Mouse (Mus musculus): ENCODE measurements at regions not wholly inside any gene's neighbourhood (a gene's known extent, or its start where the extent isn't known, plus 50 kb on each side); places are given as distances from the start of the nearest gene placed in this dataset.

GRCm38 (mm10) chr2:19714025-19714424, 56.5 kb downstream of the Otud1 start:
- ATAC-seq (replicated peaks; ENCODE audit: low FRiP score, low TSS enrichment, low read depth) = no peak
- Histone ChIP-seq H3K4me1 (replicated peaks; ENCODE audit: control insufficient read depth, insufficient read depth, low read length) (peaks cover 3% of the 10 kb centered on the region; the same call in 1 of the 2 replicates), H3K27ac (ENCODE audit: low read depth) (no peak overlapping the region), H3K4me3 (ENCODE audit: low read depth, low read length) (no peak overlapping the region), H3K36me3 (ENCODE audit: control insufficient read depth, insufficient read depth, low read length) (no peaks in the 10 kb centered on the region), H3K9ac (ENCODE audit: low read length) (no peak overlapping the region), H3K9me3 (ENCODE audit: control insufficient read depth, low read length) (no peaks in the 10 kb centered on the region), H3K27me3 (replicated peaks; ENCODE audit: control insufficient read depth, insufficient read depth, low read length) (no peaks in the 10 kb centered on the region), H3K4me2 (ENCODE audit: low read length) (no peak overlapping the region)
- WGBS = 83% methylated on average over 3 of the region's 3 CpGs
- DNase-seq (ENCODE audit: low spot score) = no peak

- no peak overlapping the region for H3K9ac ChIP-seq (ENCODE audit: low read length)
- H3K4me3 ChIP-seq (ENCODE audit: low read depth, low read length) = peak overlapping the region; percentile 2; the same call in 1 of the 2 replicates
- no peak overlapping the region for H3K27ac ChIP-seq (ENCODE audit: low read depth)
- H3K27me3 ChIP-seq (replicated peaks; ENCODE audit: control insufficient read depth, insufficient read depth, low read length) = no peaks in the 10 kb centered on the region
- DNase-seq (ENCODE audit: low spot score) = peak; percentile 70
- peak; percentile 82; the same call in 1 of the 2 replicates for ATAC-seq (replicated peaks; ENCODE audit: low FRiP score, low TSS enrichment, low read depth)
- no peaks in the 10 kb centered on the region for H3K36me3 ChIP-seq (ENCODE audit: control insufficient read depth, insufficient read depth, low read length)
- peak overlapping the region; percentile 40 for H3K4me2 ChIP-seq (ENCODE audit: low read length)
- peaks cover 3% of the 10 kb centered on the region; the same call in 1 of the 2 replicates for H3K4me1 ChIP-seq (replicated peaks; ENCODE audit: control insufficient read depth, insufficient read depth, low read length)
- WGBS = 11% methylated on average over 11 of the region's 11 CpGs
- H3K9me3 ChIP-seq (ENCODE audit: control insufficient read depth, low read length) = no peaks in the 10 kb centered on the region
Observed at GRCm38 (mm10) chr2:19715564-19716238, 58.1 kb downstream of the Otud1 start.

- DNase-seq (ENCODE audit: low spot score) = no peak
- H3K36me3 ChIP-seq (ENCODE audit: control insufficient read depth, insufficient read depth, low read length) = no peaks in the 10 kb centered on the region
- WGBS = 90% methylated on average over 5 of the region's 5 CpGs
- no peak for ATAC-seq (replicated peaks; ENCODE audit: low FRiP score, low TSS enrichment, low read depth)
- no peak overlapping the region for H3K27ac ChIP-seq (ENCODE audit: low read depth)
- H3K4me3 ChIP-seq (ENCODE audit: low read depth, low read length) = no peak overlapping the region
- no peaks in the 10 kb centered on the region for H3K9me3 ChIP-seq (ENCODE audit: control insufficient read depth, low read length)
- H3K27me3 ChIP-seq (replicated peaks; ENCODE audit: control insufficient read depth, insufficient read depth, low read length) = no peaks in the 10 kb centered on the region
- peaks cover 3% of the 10 kb centered on the region; the same call in 1 of the 2 replicates for H3K4me1 ChIP-seq (replicated peaks; ENCODE audit: control insufficient read depth, insufficient read depth, low read length)
- H3K4me2 ChIP-seq (ENCODE audit: low read length) = no peak overlapping the region; the same call in 1 of the 2 replicates
- no peak overlapping the region for H3K9ac ChIP-seq (ENCODE audit: low read length)
Observed at GRCm38 (mm10) chr2:19716388-19716787, 58.8 kb downstream of the Otud1 start.

- no peak overlapping the region for H3K4me2 ChIP-seq (ENCODE audit: low read length)
- H3K27ac ChIP-seq (ENCODE audit: low read depth) = no peak overlapping the region
- no peak overlapping the region for H3K9ac ChIP-seq (ENCODE audit: low read length)
- H3K27me3 ChIP-seq (replicated peaks; ENCODE audit: control insufficient read depth, insufficient read depth, low read length) = no peaks in the 10 kb centered on the region
- H3K36me3 ChIP-seq (ENCODE audit: control insufficient read depth, insufficient read depth, low read length) = no peaks in the 10 kb centered on the region
- DNase-seq (ENCODE audit: low spot score) = no peak
- ATAC-seq (replicated peaks; ENCODE audit: low FRiP score, low TSS enrichment, low read depth) = no peak
- WGBS = 73% methylated on average over 6 of the region's 6 CpGs
- no peaks in the 10 kb centered on the region for H3K9me3 ChIP-seq (ENCODE audit: control insufficient read depth, low read length)
- no peak overlapping the region for H3K4me3 ChIP-seq (ENCODE audit: low read depth, low read length)
- no peaks in the 10 kb centered on the region for H3K4me1 ChIP-seq (replicated peaks; ENCODE audit: control insufficient read depth, insufficient read depth, low read length)
Observed at GRCm38 (mm10) chr2:19726085-19726484, 68.5 kb downstream of the Otud1 start.

GRCm38 (mm10) chr2:19726904-19727303, 69.4 kb downstream of the Otud1 start:
- no peak for ATAC-seq (replicated peaks; ENCODE audit: low FRiP score, low TSS enrichment, low read depth)
- Histone ChIP-seq H3K4me2 (ENCODE audit: low read length) (no peak overlapping the region), H3K27ac (ENCODE audit: low read depth) (no peak overlapping the region), H3K4me3 (ENCODE audit: low read depth, low read length) (no peak overlapping the region), H3K27me3 (replicated peaks; ENCODE audit: control insufficient read depth, insufficient read depth, low read length) (no peaks in the 10 kb centered on the region), H3K9me3 (ENCODE audit: control insufficient read depth, low read length) (no peaks in the 10 kb centered on the region), H3K4me1 (replicated peaks; ENCODE audit: control insufficient read depth, insufficient read depth, low read length) (no peaks in the 10 kb centered on the region), H3K36me3 (ENCODE audit: control insufficient read depth, insufficient read depth, low read length) (no peaks in the 10 kb centered on the region), H3K9ac (ENCODE audit: low read length) (no peak overlapping the region)
- DNase-seq (ENCODE audit: low spot score) = no peak
- 15% methylated on average over 9 of the region's 9 CpGs for WGBS

- Histone ChIP-seq H3K4me3 (ENCODE audit: low read depth, low read length) (no peak overlapping the region), H3K9me3 (ENCODE audit: control insufficient read depth, low read length) (no peaks in the 10 kb centered on the region), H3K9ac (ENCODE audit: low read length) (no peak overlapping the region), H3K4me2 (ENCODE audit: low read length) (no peak overlapping the region), H3K27ac (ENCODE audit: low read depth) (no peak overlapping the region), H3K27me3 (replicated peaks; ENCODE audit: control insufficient read depth, insufficient read depth, low read length) (no peaks in the 10 kb centered on the region), H3K4me1 (replicated peaks; ENCODE audit: control insufficient read depth, insufficient read depth, low read length) (no peaks in the 10 kb centered on the region), H3K36me3 (ENCODE audit: control insufficient read depth, insufficient read depth, low read length) (no peaks in the 10 kb centered on the region)
- WGBS = 55% methylated on average over 12 of the region's 12 CpGs
- no peak for ATAC-seq (replicated peaks; ENCODE audit: low FRiP score, low TSS enrichment, low read depth)
- DNase-seq (ENCODE audit: low spot score) = no peak
Observed at GRCm38 (mm10) chr2:19732922-19733859, 75.6 kb downstream of the Otud1 start.

- Histone ChIP-seq H3K9me3 (ENCODE audit: control insufficient read depth, low read length) (no peaks in the 10 kb centered on the region), H3K36me3 (ENCODE audit: control insufficient read depth, insufficient read depth, low read length) (no peaks in the 10 kb centered on the region), H3K4me3 (ENCODE audit: low read depth, low read length) (no peak overlapping the region), H3K27ac (ENCODE audit: low read depth) (no peak overlapping the region), H3K27me3 (replicated peaks; ENCODE audit: control insufficient read depth, insufficient read depth, low read length) (no peaks in the 10 kb centered on the region), H3K4me2 (ENCODE audit: low read length) (no peak overlapping the region), H3K4me1 (replicated peaks; ENCODE audit: control insufficient read depth, insufficient read depth, low read length) (no peaks in the 10 kb centered on the region), H3K9ac (ENCODE audit: low read length) (no peak overlapping the region)
- 77% methylated on average over 12 of the region's 12 CpGs for WGBS
- DNase-seq (ENCODE audit: low spot score) (no peak), ATAC-seq (replicated peaks; ENCODE audit: low FRiP score, low TSS enrichment, low read depth) (no peak)
Observed at GRCm38 (mm10) chr2:19734164-19734870, 76.8 kb downstream of the Otud1 start.

GRCm38 (mm10) chr2:19741508-19741907, 84.0 kb downstream of the Otud1 start:
- no peak overlapping the region for H3K4me2 ChIP-seq (ENCODE audit: low read length)
- DNase-seq (ENCODE audit: low spot score) = no peak
- no peaks in the 10 kb centered on the region for H3K4me1 ChIP-seq (replicated peaks; ENCODE audit: control insufficient read depth, insufficient read depth, low read length)
- no peaks in the 10 kb centered on the region for H3K36me3 ChIP-seq (ENCODE audit: control insufficient read depth, insufficient read depth, low read length)
- ATAC-seq (replicated peaks; ENCODE audit: low FRiP score, low TSS enrichment, low read depth) = no peak
- H3K9me3 ChIP-seq (ENCODE audit: control insufficient read depth, low read length) = 0 out of 2 replicates have a peak, but pooled peaks cover 4% of the 10 kb centered on the region
- H3K4me3 ChIP-seq (ENCODE audit: low read depth, low read length) = no peak overlapping the region
- no peak overlapping the region for H3K9ac ChIP-seq (ENCODE audit: low read length)
- no peak overlapping the region for H3K27ac ChIP-seq (ENCODE audit: low read depth)
- H3K27me3 ChIP-seq (replicated peaks; ENCODE audit: control insufficient read depth, insufficient read depth, low read length) = no peaks in the 10 kb centered on the region
